ENCODE assay signal across 10 mouse cellular contexts in genomic region chr5:66603746-66604145, GRCm38 (mm10). TPM values are rescaled to one million over a fixed set of nuclear protein-coding genes. Genes with fewer than 3 reads are reported as not detected.
A peak's percentile ranks its signal among the peaks of the same experiment; 100 is the strongest.
DNase-seq lines count a peak whose midpoint lies in the region; ATAC-seq and TF ChIP-seq lines count a peak whose summit lies in the region.
"Had no signal": no experiment of that assay in that cellular context is flagged by ENCODE, and none has a peak within 500 bp of the region (broad histone marks: within the 10 kb centered on the region; RNA-seq: fewer than 3 reads in every experiment).

No protein-coding gene starts in this region.

- H3K27ac ChIP-seq in lung, embryonic 15.5 days: peak overlapping the region; percentile 59
- no peak overlapping the region for H3K27ac ChIP-seq in stomach, embryonic 16.5 days (ENCODE audit: low read length)

- no peak overlapping the region for H3K9ac ChIP-seq in lung, embryonic 15.5 days
- H3K9ac ChIP-seq in stomach, embryonic 16.5 days (ENCODE audit: low read length): no peak overlapping the region

- H3K27me3 ChIP-seq in lung, embryonic 15.5 days: no peaks in the 10 kb centered on the region
- H3K27me3 ChIP-seq in stomach, embryonic 16.5 days (ENCODE audit: control insufficient read depth, insufficient read depth, low read length): no peaks in the 10 kb centered on the region

- peaks cover 76% of the 10 kb centered on the region for H3K4me1 ChIP-seq in lung, embryonic 15.5 days
- H3K4me1 ChIP-seq in lung, adult 2 months (ENCODE audit: control insufficient read depth, insufficient read depth, low read length): peaks cover 17% of the 10 kb centered on the region
- 0 out of 2 replicates have a peak, but pooled peaks cover 12% of the 10 kb centered on the region for H3K4me1 ChIP-seq in stomach, embryonic 16.5 days (ENCODE audit: control insufficient read depth, insufficient read depth, low read length)

- ATAC-seq in lung, embryonic 15.5 days (ENCODE audit: borderline replicate concordance, extremely low read depth, low FRiP score, low TSS enrichment): 0 out of 2 replicates have a peak, but pooled peaks have one; percentile 9
- no peak for ATAC-seq in stomach, embryonic 16.5 days (ENCODE audit: insufficient read depth, low FRiP score)

- TF ChIP-seq POLR2A in lung, adult 2 months (IDR thresholded peaks at IDR 0.05; ENCODE audit: borderline replicate concordance, extremely low read depth, low read depth, low read length): no peak

- no peaks in the 10 kb centered on the region for H3K36me3 ChIP-seq in lung, embryonic 15.5 days
- no peaks in the 10 kb centered on the region for H3K36me3 ChIP-seq in stomach, embryonic 16.5 days (ENCODE audit: control insufficient read depth, insufficient read depth, low read length)

- no peaks in the 10 kb centered on the region for H3K9me3 ChIP-seq in lung, embryonic 15.5 days
- no peaks in the 10 kb centered on the region for H3K9me3 ChIP-seq in stomach, embryonic 16.5 days (replicated peaks; ENCODE audit: control insufficient read depth, low read length)

- no peak overlapping the region for H3K4me3 ChIP-seq in lung, embryonic 15.5 days
- no peak overlapping the region for H3K4me3 ChIP-seq in lung, adult 2 months (replicated peaks; ENCODE audit: extremely low read depth, low read depth, low read length)
- H3K4me3 ChIP-seq in stomach, embryonic 16.5 days (replicated peaks; ENCODE audit: low read length): no peak overlapping the region

- no peak for TF ChIP-seq CTCF in lung, adult 2 months (IDR thresholded peaks at IDR 0.05; ENCODE audit: insufficient read depth, low read length)

- DNase-seq in adrenal gland, adult 8-10 months: peak; percentile 32
- no peak for DNase-seq in adrenal gland, adult 18-20 months (ENCODE audit: low spot score in 2 of 2)
- DNase-seq in lung, adult 2 months: no peak
- peak; percentile 70 for DNase-seq in kidney, adult 9 months
- DNase-seq in urinary bladder, postnatal 10 days (ENCODE audit: low spot score): no peak
- no peak for DNase-seq in thymus, postnatal 36 days
- DNase-seq: cerebellum, adult 8-10 months; gastrocnemius, postnatal 36 days had no signal

- 34% methylated on average over 8 of the region's 8 CpGs for WGBS in lung, embryonic 15.5 days
- 22% methylated on average over 8 of the region's 8 CpGs for WGBS in lung, adult 2 months
- 37% methylated on average over 8 of the region's 8 CpGs for WGBS in stomach, embryonic 16.5 days

- H3K4me2 ChIP-seq in lung, embryonic 15.5 days: peak overlapping the region; percentile 35
- H3K4me2 ChIP-seq in stomach, embryonic 16.5 days (ENCODE audit: low read depth, low read length): peak overlapping the region; percentile 14; the same call in 1 of the 2 replicates

RNA-seq across cellular contexts. Expression of gene Apbb2, which starts 14.8 kb away (rescaled TPM):
- 10 to 100 TPM; 61.2 to 89.9 (median 81.5) TPM for total RNA-seq in adrenal gland, adult 8-10 months (2022)
- 10 to 100 TPM; 37.4 to 54.0 TPM for total RNA-seq in adrenal gland, adult 18-20 months (2021)
- 44.0 and 49.8 TPM in 2 replicates for polyA plus RNA-seq in lung, embryonic 15.5 days (2015; fragmentation: Nextera tagmentation; extraction: Ambion mirVana)
- 11.7 and 24.6 TPM in 2 replicates for polyA plus RNA-seq in lung, adult 2 months (2012; rRNA removed)
- 33.7 and 33.9 TPM in 2 replicates for polyA plus RNA-seq in stomach, embryonic 16.5 days (2015; fragmentation: Nextera tagmentation; extraction: Ambion mirVana)

Comparison
In these comparisons a context has a peak if more than half of its experiments do, and no peak if none do; other contexts are left out.
1. DNase-seq: peak in adrenal gland, adult 8-10 months (single experiment) and kidney, adult 9 months (single experiment); none in adrenal gland, adult 18-20 months (0 of 2), lung, adult 2 months (single experiment), urinary bladder, postnatal 10 days (single experiment) and thymus, postnatal 36 days (0 of 2).